ENCODE assay signal across 10 mouse cellular contexts in the genomic region with DNA sequence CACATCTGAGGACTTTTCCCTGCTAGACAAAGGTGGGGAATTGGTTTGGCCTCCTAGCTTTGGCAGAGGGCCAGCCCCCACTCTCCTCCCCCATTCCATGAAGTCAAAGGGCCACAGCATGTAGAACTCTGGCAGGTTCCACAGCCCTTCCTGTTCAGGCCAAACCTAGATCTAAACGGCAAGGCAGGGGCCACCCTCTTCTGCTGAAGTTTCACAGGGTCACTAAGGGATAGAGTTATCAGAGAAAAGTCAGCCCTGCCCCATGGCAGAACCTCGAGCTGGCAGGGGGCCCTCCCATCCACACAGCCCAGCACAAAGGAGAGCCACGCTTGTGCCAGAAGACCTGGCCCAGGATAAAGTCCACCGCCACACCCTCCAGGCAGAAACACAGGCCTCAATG. TPM values are rescaled to one million over a fixed set of nuclear protein-coding genes. Genes with fewer than 3 reads are reported as not detected.
A peak's percentile ranks its signal among the peaks of the same experiment; 100 is the strongest.
DNase-seq lines count a peak whose midpoint lies in the region; ATAC-seq and TF ChIP-seq lines count a peak whose summit lies in the region.
"Had no signal": no experiment of that assay in that cellular context is flagged by ENCODE, and none has a peak within 500 bp of the region (broad histone marks: within the 10 kb centered on the region; RNA-seq: fewer than 3 reads in every experiment).

No protein-coding gene starts in this region.

- TF ChIP-seq CTCF in heart, postnatal 0 days (IDR thresholded peaks at IDR 0.05; ENCODE audit: low read depth): no peak

- H3K9me3 ChIP-seq in heart, postnatal 0 days (replicated peaks; ENCODE audit: control insufficient read depth, low read length): no peaks in the 10 kb centered on the region
- H3K9me3 ChIP-seq in stomach, embryonic 16.5 days (replicated peaks; ENCODE audit: control insufficient read depth, low read length): no peaks in the 10 kb centered on the region
- no peaks in the 10 kb centered on the region for H3K9me3 ChIP-seq in hindbrain, embryonic 11.5 days (ENCODE audit: control insufficient read depth, low read length)

- peak; percentile 56 for ATAC-seq in heart, postnatal 0 days (ENCODE audit: insufficient read depth, low read depth)
- ATAC-seq in stomach, embryonic 16.5 days (ENCODE audit: insufficient read depth, low FRiP score): peak; percentile 81
- ATAC-seq in hindbrain, embryonic 11.5 days (ENCODE audit: low FRiP score): no peak
- ATAC-seq: forebrain, embryonic 16.5 days had no signal

- peaks cover 42% of the 10 kb centered on the region for H3K4me1 ChIP-seq in heart, postnatal 0 days (ENCODE audit: control insufficient read depth, insufficient read depth)
- peaks cover 42% of the 10 kb centered on the region for H3K4me1 ChIP-seq in stomach, embryonic 16.5 days (ENCODE audit: control insufficient read depth, insufficient read depth, low read length)
- no peaks in the 10 kb centered on the region for H3K4me1 ChIP-seq in hindbrain, embryonic 11.5 days (replicated peaks; ENCODE audit: control insufficient read depth, insufficient read depth, low read length)

- H3K4me3 ChIP-seq in heart, postnatal 0 days (ENCODE audit: low read depth, low read length): no peak overlapping the region
- no peak overlapping the region for H3K4me3 ChIP-seq in stomach, embryonic 16.5 days (replicated peaks; ENCODE audit: low read length)
- H3K4me3 ChIP-seq in hindbrain, embryonic 11.5 days (ENCODE audit: low read depth, low read length): no peak overlapping the region

- H3K27ac ChIP-seq in heart, postnatal 0 days (ENCODE audit: low read depth): peak overlapping the region; percentile 97
- peak overlapping the region; percentile 93 for H3K27ac ChIP-seq in stomach, embryonic 16.5 days (ENCODE audit: low read length)
- no peak overlapping the region for H3K27ac ChIP-seq in hindbrain, embryonic 11.5 days (ENCODE audit: low read depth, low read length)

- TF ChIP-seq EP300 in heart, postnatal 0 days (IDR thresholded peaks at IDR 0.05; ENCODE audit: low read depth): no peak

- no peak overlapping the region for H3K4me2 ChIP-seq in heart, postnatal 0 days (ENCODE audit: low read depth, low read length)
- no peak overlapping the region for H3K4me2 ChIP-seq in stomach, embryonic 16.5 days (ENCODE audit: low read depth, low read length)
- no peak overlapping the region for H3K4me2 ChIP-seq in hindbrain, embryonic 11.5 days (replicated peaks; ENCODE audit: low read depth, low read length)

- 0 out of 2 replicates have a peak, but pooled peaks cover 9% of the 10 kb centered on the region for H3K36me3 ChIP-seq in heart, postnatal 0 days (replicated peaks; ENCODE audit: control insufficient read depth, insufficient read depth, low read length)
- H3K36me3 ChIP-seq in stomach, embryonic 16.5 days (ENCODE audit: control insufficient read depth, insufficient read depth, low read length): no peaks in the 10 kb centered on the region
- no peaks in the 10 kb centered on the region for H3K36me3 ChIP-seq in hindbrain, embryonic 11.5 days (ENCODE audit: control insufficient read depth, insufficient read depth, low read length)

- peak; percentile 22 to 27 for DNase-seq in spleen, postnatal 36 days (ENCODE audit: low spot score in 2 of 2)
- DNase-seq in spleen, adult 12 weeks (ENCODE audit: low spot score): no peak
- DNase-seq in heart, postnatal 0 days (ENCODE audit: low spot score): peak; percentile 84
- DNase-seq in kidney, postnatal 14 days: peak; percentile 84
- no peak for DNase-seq in right cerebral cortex, postnatal 10 days (ENCODE audit: low spot score in 2 of 2)
- no peak for DNase-seq in layer of hippocampus, adult 8-10 months (ENCODE audit: low spot score in 2 of 2)
- DNase-seq in hindbrain, embryonic 11.5 days (ENCODE audit: low spot score): no peak

- H3K27me3 ChIP-seq in heart, postnatal 0 days (ENCODE audit: control insufficient read depth, insufficient read depth, low read length): no peaks in the 10 kb centered on the region
- no peaks in the 10 kb centered on the region; the same call in 1 of the 2 replicates for H3K27me3 ChIP-seq in stomach, embryonic 16.5 days (ENCODE audit: control insufficient read depth, insufficient read depth, low read length)
- peaks cover 3% of the 10 kb centered on the region; the same call in 1 of the 2 replicates for H3K27me3 ChIP-seq in hindbrain, embryonic 11.5 days (ENCODE audit: control insufficient read depth, insufficient read depth, low read length)

- H3K9ac ChIP-seq in heart, postnatal 0 days (replicated peaks; ENCODE audit: low read depth, low read length): no peak overlapping the region
- H3K9ac ChIP-seq in stomach, embryonic 16.5 days (ENCODE audit: low read length): peak overlapping the region; percentile 7; the same call in 1 of the 2 replicates
- H3K9ac ChIP-seq in hindbrain, embryonic 11.5 days (ENCODE audit: low read depth, low read length): no peak overlapping the region

- 14% methylated on average over 4 of the region's 4 CpGs for WGBS in heart, postnatal 0 days
- 39% methylated on average over 4 of the region's 4 CpGs for WGBS in stomach, embryonic 16.5 days
- WGBS in hindbrain, embryonic 11.5 days: 59% methylated on average over 4 of the region's 4 CpGs

RNA-seq across cellular contexts. Expression of a gene that starts 5.2 kb away (rescaled TPM):
- total RNA-seq in heart, postnatal 0 days (2014; rRNA removed; ENCODE audit: low replicate concordance): 35.7 and 46.0 TPM in 2 replicates
- 15.9 and 18.2 TPM in 2 replicates for polyA plus RNA-seq in heart, postnatal 0 days (2015; fragmentation: Nextera tagmentation; extraction: Ambion mirVana)
- polyA plus RNA-seq in stomach, embryonic 16.5 days (2015; fragmentation: Nextera tagmentation; extraction: Ambion mirVana): 16.4 and 17.0 TPM in 2 replicates
- total RNA-seq in layer of hippocampus, adult 8-10 months (2022): 10 to 100 TPM in 2 of 4 experiments, 1 to 10 TPM in 2; 8.7 to 11.7 (median 9.6) TPM
- 4.3 and 4.5 TPM in 2 replicates for polyA plus RNA-seq in hindbrain, embryonic 11.5 days (2014; fragmentation: Nextera tagmentation; extraction: Ambion mirVana)

RNA-seq across cellular contexts. Expression of a gene that starts 8.8 kb away (rescaled TPM):
- 4.2 TPM in 1 of 2 replicates, not detected in the other for total RNA-seq in heart, postnatal 0 days (2014; rRNA removed; ENCODE audit: low replicate concordance)
- 0.26 TPM in 1 of 2 replicates, not detected in the other for polyA plus RNA-seq in heart, postnatal 0 days (2015; fragmentation: Nextera tagmentation; extraction: Ambion mirVana)
- polyA plus RNA-seq in stomach, embryonic 16.5 days (2015; fragmentation: Nextera tagmentation; extraction: Ambion mirVana): 0.15 TPM in 1 of 2 replicates, not detected in the other
- total RNA-seq in layer of hippocampus, adult 8-10 months (2022): 1 to 10 TPM in 2 of 4 experiments, under 1 TPM in 1, not detected in 1; 0.37 to 1.5 (median 1.3) TPM
- polyA plus RNA-seq in hindbrain, embryonic 11.5 days (2014; fragmentation: Nextera tagmentation; extraction: Ambion mirVana): 0.54 and 0.93 TPM in 2 replicates
- total RNA-seq: layer of hippocampus, postnatal 10 days had no signal

RNA-seq across cellular contexts. Expression of a gene that starts 11.4 kb away (rescaled TPM):
- 293 and 299 TPM in 2 replicates for total RNA-seq in heart, postnatal 0 days (2014; rRNA removed; ENCODE audit: low replicate concordance)
- polyA plus RNA-seq in heart, postnatal 0 days (2015; fragmentation: Nextera tagmentation; extraction: Ambion mirVana): 455 and 518 TPM in 2 replicates
- 0.57 and 9.3 TPM in 2 replicates for polyA plus RNA-seq in stomach, embryonic 16.5 days (2015; fragmentation: Nextera tagmentation; extraction: Ambion mirVana)
- 10 to 100 TPM in 2 of 4 experiments, 1 to 10 TPM in 2; 1.2 to 15.3 (median 8.3) TPM for total RNA-seq in layer of hippocampus, adult 8-10 months (2022)
- polyA plus RNA-seq in hindbrain, embryonic 11.5 days (2014; fragmentation: Nextera tagmentation; extraction: Ambion mirVana): 0.53 and 0.54 TPM in 2 replicates

RNA-seq across cellular contexts. Expression of a gene that starts 17.2 kb away (rescaled TPM):
- 23.2 and 31.4 TPM in 2 replicates for total RNA-seq in heart, postnatal 0 days (2014; rRNA removed; ENCODE audit: low replicate concordance)
- 15.5 and 16.8 TPM in 2 replicates for polyA plus RNA-seq in heart, postnatal 0 days (2015; fragmentation: Nextera tagmentation; extraction: Ambion mirVana)
- 52.1 and 62.2 TPM in 2 replicates for polyA plus RNA-seq in stomach, embryonic 16.5 days (2015; fragmentation: Nextera tagmentation; extraction: Ambion mirVana)
- 1 to 10 TPM; 2.1 to 3.5 (median 2.9) TPM for total RNA-seq in layer of hippocampus, adult 8-10 months (2022)
- polyA plus RNA-seq in hindbrain, embryonic 11.5 days (2014; fragmentation: Nextera tagmentation; extraction: Ambion mirVana): 15.5 and 17.2 TPM in 2 replicates

RNA-seq across cellular contexts. Expression of a gene that starts 36.9 kb away (rescaled TPM):
- total RNA-seq in heart, postnatal 0 days (2014; rRNA removed; ENCODE audit: low replicate concordance): 44.8 and 53.6 TPM in 2 replicates
- polyA plus RNA-seq in heart, postnatal 0 days (2015; fragmentation: Nextera tagmentation; extraction: Ambion mirVana): 34.7 and 35.3 TPM in 2 replicates
- 43.9 and 51.8 TPM in 2 replicates for polyA plus RNA-seq in stomach, embryonic 16.5 days (2015; fragmentation: Nextera tagmentation; extraction: Ambion mirVana)
- 10 to 100 TPM; 35.5 to 41.0 (median 36.5) TPM for total RNA-seq in layer of hippocampus, adult 8-10 months (2022)
- 40.1 and 43.2 TPM in 2 replicates for polyA plus RNA-seq in hindbrain, embryonic 11.5 days (2014; fragmentation: Nextera tagmentation; extraction: Ambion mirVana)

Comparison
In these comparisons a context has a peak if more than half of its experiments do, and no peak if none do; other contexts are left out.
1. DNase-seq: peak in spleen, postnatal 36 days (2 of 2), heart, postnatal 0 days (single experiment) and kidney, postnatal 14 days (single experiment); none in spleen, adult 12 weeks (single experiment), right cerebral cortex, postnatal 10 days (0 of 2), layer of hippocampus, adult 8-10 months (0 of 2) and hindbrain, embryonic 11.5 days (single experiment).
2. RNA of a gene that starts 11.4 kb away (polyA plus RNA-seq): 455 to 518 TPM in heart, postnatal 0 days; 0.57 to 9.3 TPM in stomach, embryonic 16.5 days and 0.53 to 0.54 TPM in hindbrain, embryonic 11.5 days; every median in the first group is over 10 times any median in the second.